Mouse (Mus musculus) B cell, adult 62 days (primary cell): ENCODE measurements around the gene Gm1110. TPM values are rescaled to one million over a fixed set of nuclear protein-coding genes. Genes with fewer than 3 reads are reported as not detected.

Experiments used
- total RNA-seq: library from RNA; stranded (reverse); gene quantifications from 4 replicates; pipeline ENCODE4 v1.2.4, GENCODE M21; 2023

Gm1110 gene
- total RNA-seq = not detected in 4 replicates

GRCm38 (mm10) chr9:26922909-26923526 is at the start of gene Gm1110:
Gene Gm1110, minus strand, starts transcription at chr9:26923111.

GRCm38 (mm10) chr9:26860751-26861150 is 62.2 kb downstream of the Gm1110 start, which contains the start of gene Glb1l3:
Gene Glb1l3, minus strand, starts transcription at chr9:26860890.

Other genes with a start within 250 kb of the Gm1110 start
- not detected in 4 replicates for gene B3gat1, start 189.4 kb downstream of the Gm1110 start, total RNA-seq
- not detected in 4 replicates for gene Glb1l2, start 116.6 kb downstream of the Gm1110 start, total RNA-seq
- not detected in 4 replicates for gene Glb1l3, start 62.2 kb downstream of the Gm1110 start, total RNA-seq
- gene Acad8, start 76.5 kb upstream of the Gm1110 start, total RNA-seq = 6.5 to 8.0 TPM (median 7.3 TPM) in 4 replicates
- 5.5 to 7.3 TPM (median 5.7 TPM) in 4 replicates for gene Thyn1, start 76.6 kb upstream of the Gm1110 start, total RNA-seq
- gene Vps26b, start 107.0 kb upstream of the Gm1110 start, total RNA-seq = 1.7 to 2.7 TPM (median 2.4 TPM) in 4 replicates
- gene Ncapd3, start 107.1 kb upstream of the Gm1110 start, total RNA-seq = 14.1 to 20.1 TPM (median 18.2 TPM) in 4 replicates
- not detected in 4 replicates for gene Jam3, start 232.3 kb upstream of the Gm1110 start, total RNA-seq